In genomic region chr2:135019588-135019987, GRCm38 (mm10) we compare ENCODE assay signal across 21 mouse cellular contexts.
DNase-seq lines count a peak whose midpoint lies in the region; ATAC-seq and TF ChIP-seq lines count a peak whose summit lies in the region.
"Had no signal": no experiment of that assay in that cellular context is flagged by ENCODE, and none has a peak within 500 bp of the region (broad histone marks: within the 10 kb centered on the region; RNA-seq: fewer than 3 reads in every experiment).

No protein-coding gene starts in this region.

- DNase-seq in adrenal gland, adult 2 months, result peak; percentile 25
- DNase-seq in adrenal gland, postnatal 10 days, result no peak
- DNase-seq in heart, adult 11 months, result peak; percentile 81
- no peak for DNase-seq in heart, embryonic 10.5 days (ENCODE audit: low spot score)
- no peak for DNase-seq in kidney, postnatal 0 days (ENCODE audit: low spot score)
- DNase-seq in kidney, postnatal 36 days, result no peak
- DNase-seq in midbrain, embryonic 11.5 days (ENCODE audit: low spot score, missing footprints), result peak; percentile 26
- DNase-seq: adrenal gland, adult 8-10 months; adrenal gland, postnatal 14 days; adrenal gland, postnatal 25 days; B cell, adult 2 months; cerebellum, adult 11 months; cerebellum, adult 11-12 months; cerebellum, adult 18-20 months; cerebellum, adult 2 months had no signal

- no peak overlapping the region for H3K9ac ChIP-seq in kidney, postnatal 0 days (ENCODE audit: low read depth, low read length)
- H3K9ac ChIP-seq in midbrain, embryonic 11.5 days (ENCODE audit: low read length), result no peak overlapping the region
- H3K9ac ChIP-seq in midbrain, embryonic 13.5 days (replicated peaks), result no peak overlapping the region

- WGBS in heart, embryonic 10.5 days, result 74% methylated on average over 1 of the region's 1 CpGs
- 87% methylated on average over 1 of the region's 1 CpGs for WGBS in kidney, postnatal 0 days
- 88% methylated on average over 1 of the region's 1 CpGs for WGBS in midbrain, embryonic 11.5 days
- 86% methylated on average over 1 of the region's 1 CpGs for WGBS in midbrain, embryonic 13.5 days

- H3K4me1 ChIP-seq in heart, embryonic 10.5 days, result no peaks in the 10 kb centered on the region
- H3K4me1 ChIP-seq in kidney, postnatal 0 days (replicated peaks; ENCODE audit: insufficient read depth, low read length), result no peaks in the 10 kb centered on the region
- no peaks in the 10 kb centered on the region for H3K4me1 ChIP-seq in midbrain, embryonic 11.5 days (ENCODE audit: control insufficient read depth, insufficient read depth, low read length)
- no peaks in the 10 kb centered on the region for H3K4me1 ChIP-seq in midbrain, embryonic 13.5 days (replicated peaks)

- H3K9me3 ChIP-seq in heart, embryonic 10.5 days, result no peaks in the 10 kb centered on the region
- no peaks in the 10 kb centered on the region for H3K9me3 ChIP-seq in kidney, postnatal 0 days (replicated peaks; ENCODE audit: low read length)
- H3K9me3 ChIP-seq in midbrain, embryonic 11.5 days (ENCODE audit: control insufficient read depth, low read length), result no peaks in the 10 kb centered on the region
- H3K9me3 ChIP-seq in midbrain, embryonic 13.5 days, result no peaks in the 10 kb centered on the region
- H3K9me3 ChIP-seq: G1E had no signal

- no peak overlapping the region for H3K4me3 ChIP-seq in heart, embryonic 10.5 days
- H3K4me3 ChIP-seq in kidney, postnatal 0 days (replicated peaks; ENCODE audit: low read depth, low read length), result no peak overlapping the region
- no peak overlapping the region for H3K4me3 ChIP-seq in midbrain, embryonic 11.5 days (ENCODE audit: low read depth, low read length)
- H3K4me3 ChIP-seq in midbrain, embryonic 13.5 days (replicated peaks), result no peak overlapping the region

- no peak for TF ChIP-seq CTCF in kidney, postnatal 0 days (IDR thresholded peaks at IDR 0.05; ENCODE audit: low read depth)

- H3K27ac ChIP-seq in heart, embryonic 10.5 days, result no peak overlapping the region
- no peak overlapping the region for H3K27ac ChIP-seq in kidney, postnatal 0 days
- no peak overlapping the region for H3K27ac ChIP-seq in midbrain, embryonic 11.5 days (ENCODE audit: low read depth, low read length)
- H3K27ac ChIP-seq in midbrain, embryonic 13.5 days, result no peak overlapping the region

- no peaks in the 10 kb centered on the region for H3K27me3 ChIP-seq in heart, embryonic 10.5 days (ENCODE audit: insufficient read depth, poor library complexity, severe bottlenecking)
- H3K27me3 ChIP-seq in kidney, postnatal 0 days (ENCODE audit: insufficient read depth, low read length), result no peaks in the 10 kb centered on the region
- H3K27me3 ChIP-seq in midbrain, embryonic 11.5 days (ENCODE audit: control insufficient read depth, insufficient read depth, low read length), result no peaks in the 10 kb centered on the region
- no peaks in the 10 kb centered on the region for H3K27me3 ChIP-seq in midbrain, embryonic 13.5 days
- H3K27me3 ChIP-seq: CH12.LX, Patski had no signal

- ATAC-seq in kidney, postnatal 0 days (replicated peaks; ENCODE audit: low FRiP score, low read depth), result 0 out of 2 replicates have a peak, but pooled peaks have one; percentile 25
- ATAC-seq in midbrain, embryonic 11.5 days (ENCODE audit: low FRiP score), result no peak
- no peak for ATAC-seq in midbrain, embryonic 13.5 days
- ATAC-seq: activated CD4-positive, CD25-positive, alpha-beta regulatory T cell, adult 4 months; CD4-positive, CD25-positive, alpha-beta regulatory T cell, adult 4 months; Patski had no signal

- no peaks in the 10 kb centered on the region for H3K36me3 ChIP-seq in heart, embryonic 10.5 days
- no peaks in the 10 kb centered on the region for H3K36me3 ChIP-seq in kidney, postnatal 0 days (ENCODE audit: insufficient read depth, low read length)
- H3K36me3 ChIP-seq in midbrain, embryonic 11.5 days (ENCODE audit: control insufficient read depth, insufficient read depth, low read length), result no peaks in the 10 kb centered on the region
- H3K36me3 ChIP-seq in midbrain, embryonic 13.5 days, result no peaks in the 10 kb centered on the region
- H3K36me3 ChIP-seq: G1E had no signal

- no peak overlapping the region for H3K4me2 ChIP-seq in kidney, postnatal 0 days (ENCODE audit: low read length)
- no peak overlapping the region for H3K4me2 ChIP-seq in midbrain, embryonic 11.5 days
- no peak overlapping the region for H3K4me2 ChIP-seq in midbrain, embryonic 13.5 days (replicated peaks)

Comparison
In these comparisons a context has a peak if more than half of its experiments do, and no peak if none do; other contexts are left out.
1. DNase-seq: peak in adrenal gland, adult 2 months (single experiment), heart, adult 11 months (single experiment) and midbrain, embryonic 11.5 days (single experiment); none in adrenal gland, postnatal 10 days (single experiment), heart, embryonic 10.5 days (single experiment), kidney, postnatal 0 days (single experiment) and kidney, postnatal 36 days (0 of 2).